Mouse (Mus musculus): ENCODE data around the gene H2-M10.1. TPM values are rescaled to one million over a fixed set of nuclear protein-coding genes. Genes with fewer than 3 reads are reported as not detected.
"Not testable (repeated sequence)": the region's sequence is repeated elsewhere in the genome, so short reads cannot be mapped to it uniquely, and the experiment has no call there.

The H2-M10.1 gene
- not detected in 2 replicates for polyA plus RNA-seq (2014; fragmentation: Nextera tagmentation; extraction: Ambion mirVana)

DNA sequence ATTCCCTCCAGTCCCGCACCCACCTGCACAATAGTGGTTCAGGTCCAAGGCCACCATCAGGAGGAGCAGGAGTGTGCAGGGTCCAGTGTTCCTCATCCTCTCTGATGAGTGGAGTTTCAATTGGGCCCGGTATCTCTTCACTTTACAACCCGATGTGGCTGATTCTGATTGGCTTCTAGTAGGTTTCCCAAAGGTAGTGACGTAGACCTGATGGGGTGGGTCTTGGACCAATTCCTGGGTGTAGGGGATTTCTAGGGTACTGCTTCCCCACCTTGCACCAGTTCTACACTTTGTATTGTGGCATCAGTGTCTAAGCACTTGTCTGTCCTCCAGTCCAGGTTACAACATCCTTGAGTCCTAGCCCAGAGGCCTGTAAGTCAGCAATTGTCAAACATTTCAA lies at the start of gene H2-M10.1:
Gene H2-M10.1 (minus strand): TSS at position 101 of the 400 bp plus-strand sequence.
- WGBS = 86% methylated on average over 4 of the region's 4 CpGs
- DNase-seq (ENCODE audit: low spot score) (no peak), ATAC-seq (replicated peaks; ENCODE audit: insufficient number of reproducible peaks, low FRiP score, low TSS enrichment, low read depth) (no peak)
- Histone ChIP-seq H3K4me1 (ENCODE audit: control insufficient read depth, insufficient read depth, low read length) (no peaks in the 10 kb centered on the region), H3K27me3 (ENCODE audit: control insufficient read depth, insufficient read depth, low read length) (no peaks in the 10 kb centered on the region), H3K4me2 (ENCODE audit: low read depth, low read length) (no peak within 1 kb of the TSS), H3K27ac (replicated peaks; ENCODE audit: low read depth, low read length) (no peak within 1 kb of the TSS), H3K9ac (replicated peaks; ENCODE audit: low read length) (no peak within 1 kb of the TSS), H3K4me3 (ENCODE audit: low read depth, low read length) (no peak within 1 kb of the TSS), H3K36me3 (replicated peaks; ENCODE audit: control insufficient read depth, insufficient read depth, low read depth, low read length) (no peaks in the 10 kb centered on the region), H3K9me3 (replicated peaks; ENCODE audit: control insufficient read depth, low read length) (no peaks in the 10 kb centered on the region)

DNA sequence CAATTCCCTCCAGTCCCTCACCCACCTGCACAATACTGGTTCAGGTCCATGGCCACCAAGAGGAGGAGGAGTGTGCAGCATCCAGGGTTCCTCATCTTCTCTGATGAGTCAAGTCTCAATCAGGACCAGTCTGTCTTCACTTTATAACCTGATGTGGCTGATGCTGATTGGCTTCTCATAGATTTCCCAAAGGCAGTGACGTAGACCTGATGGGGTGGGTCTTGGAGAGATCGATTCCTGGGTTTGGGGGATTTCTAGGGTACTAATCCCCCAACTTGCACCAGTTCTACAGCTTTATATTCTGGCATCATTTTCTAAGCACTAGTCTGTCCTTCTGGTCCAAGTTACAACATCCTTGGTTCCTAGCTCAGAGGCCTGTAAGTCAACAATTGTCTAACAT lies 42.4 kb upstream of the H2-M10.1 start, which contains the start of gene H2-M10.3:
Gene H2-M10.3 (minus strand): TSS at position 101 of the 400 bp plus-strand sequence.
- WGBS = 85% methylated on average over 2 of the region's 2 CpGs
- not testable (repeated sequence) for H3K4me2 ChIP-seq (ENCODE audit: low read depth, low read length); H3K27me3 ChIP-seq (ENCODE audit: control insufficient read depth, insufficient read depth, low read length); H3K27ac ChIP-seq (replicated peaks; ENCODE audit: low read depth, low read length); H3K4me1 ChIP-seq (ENCODE audit: control insufficient read depth, insufficient read depth, low read length); DNase-seq (ENCODE audit: low spot score); H3K36me3 ChIP-seq (replicated peaks; ENCODE audit: control insufficient read depth, insufficient read depth, low read depth, low read length); ATAC-seq (replicated peaks; ENCODE audit: insufficient number of reproducible peaks, low FRiP score, low TSS enrichment, low read depth); H3K9ac ChIP-seq (replicated peaks; ENCODE audit: low read length); H3K4me3 ChIP-seq (ENCODE audit: low read depth, low read length); H3K9me3 ChIP-seq (replicated peaks; ENCODE audit: control insufficient read depth, low read length)

DNA sequence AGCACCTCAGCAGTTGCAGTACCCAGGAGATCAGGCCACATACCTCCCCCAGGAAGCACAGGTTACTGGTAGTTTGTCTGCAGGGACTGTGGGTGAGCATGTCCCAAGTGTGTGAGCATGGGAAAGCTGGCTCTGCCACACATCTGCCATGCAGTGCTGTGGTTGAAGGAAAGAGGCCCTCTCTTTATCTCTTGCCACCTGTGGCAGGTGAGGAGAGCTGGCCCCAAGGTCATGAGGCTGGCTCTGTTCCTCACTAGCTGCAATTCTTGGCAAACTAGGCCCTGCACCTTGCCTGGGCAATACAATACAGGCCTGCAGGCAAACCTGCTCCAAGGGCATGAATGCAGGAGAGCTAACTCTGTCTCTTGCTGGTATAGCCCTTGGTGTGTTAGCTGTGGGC lies 36.4 kb upstream of the H2-M10.1 start:
- H3K9ac ChIP-seq (replicated peaks; ENCODE audit: low read length); H3K27me3 ChIP-seq (ENCODE audit: control insufficient read depth, insufficient read depth, low read length); ATAC-seq (replicated peaks; ENCODE audit: insufficient number of reproducible peaks, low FRiP score, low TSS enrichment, low read depth); H3K4me3 ChIP-seq (ENCODE audit: low read depth, low read length); H3K36me3 ChIP-seq (replicated peaks; ENCODE audit: control insufficient read depth, insufficient read depth, low read depth, low read length); H3K27ac ChIP-seq (replicated peaks; ENCODE audit: low read depth, low read length); H3K9me3 ChIP-seq (replicated peaks; ENCODE audit: control insufficient read depth, low read length); H3K4me2 ChIP-seq (ENCODE audit: low read depth, low read length); H3K4me1 ChIP-seq (ENCODE audit: control insufficient read depth, insufficient read depth, low read length); DNase-seq (ENCODE audit: low spot score): not testable (repeated sequence)

DNA sequence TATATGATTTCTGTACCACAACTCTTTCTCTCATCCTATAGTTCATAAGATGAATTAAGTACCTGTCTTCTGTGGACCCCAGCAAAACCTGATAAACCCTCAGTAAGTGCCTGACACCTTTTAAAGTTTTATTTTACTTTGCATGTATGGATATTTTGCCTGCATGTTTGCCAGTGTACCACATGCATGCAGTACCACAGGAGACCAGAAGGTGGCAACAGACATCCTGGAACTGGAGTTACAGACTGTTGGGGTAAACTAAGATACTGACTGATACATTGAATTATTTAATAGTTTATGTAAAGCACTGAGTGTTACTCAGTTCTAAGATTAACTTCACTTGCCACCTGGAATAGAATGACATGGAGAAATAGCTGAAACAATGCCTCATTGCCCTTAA lies 31.6 kb upstream of the H2-M10.1 start:
- H3K4me1 ChIP-seq (ENCODE audit: control insufficient read depth, insufficient read depth, low read length); H3K4me3 ChIP-seq (ENCODE audit: low read depth, low read length); H3K36me3 ChIP-seq (replicated peaks; ENCODE audit: control insufficient read depth, insufficient read depth, low read depth, low read length); H3K9me3 ChIP-seq (replicated peaks; ENCODE audit: control insufficient read depth, low read length); H3K27me3 ChIP-seq (ENCODE audit: control insufficient read depth, insufficient read depth, low read length); ATAC-seq (replicated peaks; ENCODE audit: insufficient number of reproducible peaks, low FRiP score, low TSS enrichment, low read depth); H3K9ac ChIP-seq (replicated peaks; ENCODE audit: low read length); H3K27ac ChIP-seq (replicated peaks; ENCODE audit: low read depth, low read length); H3K4me2 ChIP-seq (ENCODE audit: low read depth, low read length): not testable (repeated sequence)
- DNase-seq (ENCODE audit: low spot score) = peak; percentile 43

DNA sequence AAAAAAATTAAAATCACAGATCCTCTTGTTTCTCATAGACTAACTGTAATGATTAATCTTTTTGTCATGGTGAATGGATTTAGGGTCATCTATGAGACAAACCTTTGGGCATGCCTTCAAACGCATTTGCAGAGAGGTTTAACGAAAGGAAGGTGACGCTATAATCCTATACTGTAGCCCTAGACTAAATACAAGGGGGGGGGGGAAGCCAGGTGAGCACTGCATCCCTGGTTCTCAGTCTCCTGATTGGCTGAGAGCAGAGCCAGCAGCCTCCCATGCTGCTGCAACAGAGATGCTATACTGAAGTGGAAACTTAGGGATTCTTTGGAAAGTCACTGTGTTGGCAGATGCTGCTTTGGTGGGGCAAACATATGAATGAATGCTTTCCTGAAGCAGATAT lies 29.8 kb upstream of the H2-M10.1 start:
- ATAC-seq (replicated peaks; ENCODE audit: insufficient number of reproducible peaks, low FRiP score, low TSS enrichment, low read depth) (no peak), DNase-seq (ENCODE audit: low spot score) (no peak)
- Histone ChIP-seq H3K27ac (replicated peaks; ENCODE audit: low read depth, low read length) (no peak overlapping the region), H3K9me3 (replicated peaks; ENCODE audit: control insufficient read depth, low read length) (no peaks in the 10 kb centered on the region), H3K4me3 (ENCODE audit: low read depth, low read length) (no peak overlapping the region), H3K36me3 (replicated peaks; ENCODE audit: control insufficient read depth, insufficient read depth, low read depth, low read length) (no peaks in the 10 kb centered on the region), H3K4me2 (ENCODE audit: low read depth, low read length) (no peak overlapping the region), H3K27me3 (ENCODE audit: control insufficient read depth, insufficient read depth, low read length) (no peaks in the 10 kb centered on the region), H3K4me1 (ENCODE audit: control insufficient read depth, insufficient read depth, low read length) (no peaks in the 10 kb centered on the region), H3K9ac (replicated peaks; ENCODE audit: low read length) (no peak overlapping the region)
- 34% methylated on average over 3 of the region's 3 CpGs for WGBS

DNA sequence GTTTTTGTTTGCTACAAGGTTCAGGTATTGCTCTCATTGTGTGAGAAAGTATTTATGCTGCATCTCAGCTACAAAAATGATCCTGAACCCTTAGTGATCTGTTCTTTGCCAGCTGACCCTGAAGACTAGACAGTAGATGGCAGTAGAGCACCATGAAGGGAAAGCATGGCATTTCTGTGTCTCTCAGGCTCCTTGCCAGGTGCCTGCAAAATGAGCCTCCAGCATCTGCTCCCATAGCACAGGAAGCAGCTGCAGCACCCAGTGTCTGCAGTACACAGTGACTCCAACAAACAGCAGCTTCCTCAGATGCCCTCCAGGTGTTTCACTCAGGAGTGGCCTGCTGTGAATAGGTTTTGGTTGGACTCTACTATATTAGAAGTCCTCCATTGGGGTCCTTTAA lies 29.4 kb upstream of the H2-M10.1 start:
- not testable (repeated sequence) for H3K4me1 ChIP-seq (ENCODE audit: control insufficient read depth, insufficient read depth, low read length); H3K9ac ChIP-seq (replicated peaks; ENCODE audit: low read length); ATAC-seq (replicated peaks; ENCODE audit: insufficient number of reproducible peaks, low FRiP score, low TSS enrichment, low read depth); H3K4me3 ChIP-seq (ENCODE audit: low read depth, low read length); H3K9me3 ChIP-seq (replicated peaks; ENCODE audit: control insufficient read depth, low read length); H3K4me2 ChIP-seq (ENCODE audit: low read depth, low read length); H3K27ac ChIP-seq (replicated peaks; ENCODE audit: low read depth, low read length); H3K27me3 ChIP-seq (ENCODE audit: control insufficient read depth, insufficient read depth, low read length); H3K36me3 ChIP-seq (replicated peaks; ENCODE audit: control insufficient read depth, insufficient read depth, low read depth, low read length)
- DNase-seq (ENCODE audit: low spot score) = peak; percentile 64

DNA sequence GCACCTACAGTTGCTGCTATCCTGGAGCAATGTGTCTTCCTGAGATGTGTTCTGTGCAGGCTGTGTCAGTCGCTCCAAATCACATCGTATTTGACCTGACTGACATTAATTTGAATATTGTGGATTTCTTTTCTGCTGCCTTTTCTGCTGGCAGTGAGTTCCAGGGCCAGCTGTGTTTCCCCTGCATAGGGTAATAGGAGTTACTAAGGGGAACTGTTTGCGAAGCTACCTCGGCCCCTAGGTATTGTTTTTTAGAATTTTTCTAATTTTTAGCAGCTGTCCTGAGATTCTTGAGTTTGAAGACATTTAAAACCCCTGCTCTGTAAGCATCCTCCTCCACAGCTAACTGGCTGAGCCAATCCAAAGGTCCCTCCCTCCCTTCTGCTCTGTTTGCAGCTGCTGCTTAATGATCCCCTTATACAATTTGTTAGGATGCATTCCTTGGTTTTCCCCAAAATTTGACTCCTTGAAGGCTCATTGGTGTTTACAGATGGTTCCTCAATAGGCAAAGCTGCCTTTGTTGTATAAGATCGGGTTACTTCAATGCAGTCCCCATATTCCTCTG lies 10.2 kb downstream of the H2-M10.1 start:
- Histone ChIP-seq H3K27ac (replicated peaks; ENCODE audit: low read depth, low read length) (no peak overlapping the region), H3K4me1 (ENCODE audit: control insufficient read depth, insufficient read depth, low read length) (no peaks in the 10 kb centered on the region), H3K27me3 (ENCODE audit: control insufficient read depth, insufficient read depth, low read length) (no peaks in the 10 kb centered on the region), H3K36me3 (replicated peaks; ENCODE audit: control insufficient read depth, insufficient read depth, low read depth, low read length) (no peaks in the 10 kb centered on the region), H3K4me3 (ENCODE audit: low read depth, low read length) (peak overlapping the region; percentile 40), H3K9ac (replicated peaks; ENCODE audit: low read length) (peak overlapping the region; percentile 54; the same call in 1 of the 2 replicates), H3K9me3 (replicated peaks; ENCODE audit: control insufficient read depth, low read length) (no peaks in the 10 kb centered on the region), H3K4me2 (ENCODE audit: low read depth, low read length) (peak overlapping the region; percentile 59)
- no peak for ATAC-seq (replicated peaks; ENCODE audit: insufficient number of reproducible peaks, low FRiP score, low TSS enrichment, low read depth)
- DNase-seq (ENCODE audit: low spot score) = peak; percentile 9
- 19% methylated on average over 5 of the region's 5 CpGs for WGBS

DNA sequence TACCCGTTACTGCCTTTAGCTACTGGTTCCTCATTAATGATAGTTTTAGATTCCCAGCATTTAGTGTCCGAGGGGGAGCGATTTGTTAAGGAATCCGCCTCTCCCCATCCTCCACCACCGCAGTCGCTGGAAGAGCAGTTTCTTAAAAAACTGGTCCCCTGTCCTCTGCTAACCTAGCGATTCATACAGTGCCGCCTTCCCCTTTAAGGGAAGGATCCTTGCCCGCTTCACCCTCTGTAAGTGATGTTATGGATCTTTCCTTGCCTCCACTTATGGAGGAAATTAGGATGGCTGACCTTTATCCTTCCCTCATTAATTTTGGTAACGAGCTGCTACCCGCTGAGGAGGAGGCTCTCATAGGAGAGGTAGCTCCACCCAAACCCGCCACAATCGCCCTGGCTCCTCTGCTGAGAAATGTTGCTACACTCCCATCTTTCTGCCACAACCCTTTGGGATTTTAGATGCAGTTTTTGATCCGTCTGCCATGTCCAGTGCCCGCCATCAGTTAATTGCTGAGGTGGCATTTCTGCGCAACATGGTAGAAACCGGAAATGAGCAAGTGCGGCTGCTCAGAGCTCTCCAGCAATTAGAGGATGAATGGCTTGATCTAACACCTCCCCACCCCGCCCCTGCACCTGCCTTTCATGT lies 10.8 kb downstream of the H2-M10.1 start:
- peak overlapping the region; percentile 59 for H3K4me2 ChIP-seq (ENCODE audit: low read depth, low read length)
- H3K9me3 ChIP-seq (replicated peaks; ENCODE audit: control insufficient read depth, low read length) = no peaks in the 10 kb centered on the region
- H3K27me3 ChIP-seq (ENCODE audit: control insufficient read depth, insufficient read depth, low read length) = no peaks in the 10 kb centered on the region
- H3K4me1 ChIP-seq (ENCODE audit: control insufficient read depth, insufficient read depth, low read length) = no peaks in the 10 kb centered on the region
- WGBS = under 1% methylated on average over 19 of the region's 19 CpGs
- no peaks in the 10 kb centered on the region for H3K36me3 ChIP-seq (replicated peaks; ENCODE audit: control insufficient read depth, insufficient read depth, low read depth, low read length)
- ATAC-seq (replicated peaks; ENCODE audit: insufficient number of reproducible peaks, low FRiP score, low TSS enrichment, low read depth) (peak; percentile 76), DNase-seq (ENCODE audit: low spot score) (peak; percentile 60)
- peak overlapping the region; percentile 40 for H3K4me3 ChIP-seq (ENCODE audit: low read depth, low read length)
- H3K9ac ChIP-seq (replicated peaks; ENCODE audit: low read length) = peak overlapping the region; percentile 54
- H3K27ac ChIP-seq (replicated peaks; ENCODE audit: low read depth, low read length) = no peak overlapping the region
